Mouse (Mus musculus) heart, adult 2 months (tissue): Measurements from ENCODE around the gene Galnt9. TPM values are rescaled to one million over a fixed set of nuclear protein-coding genes. Genes with fewer than 3 reads are reported as not detected.

Experiments
- DNase-seq, 2 experiments: peaks; one replicate each; pipeline ENCODE4 v3.0.0; 2021
- H3K27ac ChIP-seq: fragments of 200-600 bp; 2 replicates; pipeline ENCODE4 v1.8.1; 2022
- H3K27me3 ChIP-seq: fragments of 200-500 bp; 2 replicates; pipeline ENCODE4 v1.6.1; 2012; ENCODE audit warnings: mild to moderate bottlenecking, low read length, inconsistent platforms, mixed read lengths; ENCODE audit not compliant: control insufficient read depth, insufficient read depth
- H3K36me3 ChIP-seq: fragments of 200-500 bp; 2 replicates; pipeline ENCODE4 v1.6.1; 2012; ENCODE audit warnings: low read length, inconsistent platforms; ENCODE audit not compliant: control insufficient read depth, insufficient read depth
- H3K4me1 ChIP-seq: fragments of 200-500 bp; 2 replicates; pipeline ENCODE4 v1.6.1; 2011; ENCODE audit warnings: low read length; ENCODE audit not compliant: control insufficient read depth, insufficient read depth
- H3K4me3 ChIP-seq: fragments of 200-600 bp; 2 replicates; pipeline ENCODE4 v1.8.1; 2022
- H3K79me2 ChIP-seq: fragments of 200-500 bp; replicated peaks from 2 replicates; pipeline ENCODE4 v1.6.1; 2012; ENCODE audit warnings: mild to moderate bottlenecking, inconsistent platforms, low read length, moderate library complexity, mixed read lengths; ENCODE audit not compliant: control insufficient read depth, insufficient read depth
- H3K9ac ChIP-seq: fragments of 200-500 bp; 2 replicates; pipeline ENCODE4 v1.6.1; 2012; ENCODE audit warnings: low read depth, mild to moderate bottlenecking, control low read depth, inconsistent platforms, low read length, mixed read lengths
- CTCF ChIP-seq: fragments of 200-600 bp; IDR thresholded peaks from 2 replicates; pipeline ENCODE4 v1.8.1; 2022; ENCODE audit warnings: antibody characterized with exemption, mild to moderate bottlenecking, moderate library complexity
- EP300 ChIP-seq: fragments of 200-500 bp; IDR thresholded peaks from 2 replicates; pipeline ENCODE4 v1.6.1; 2011; ENCODE audit warnings: low read depth, low read length, control low read depth; ENCODE audit not compliant: insufficient read depth
- POLR2A ChIP-seq: fragments of 200-500 bp; IDR thresholded peaks from 2 replicates; pipeline ENCODE4 v1.6.1; 2011; ENCODE audit warnings: mild to moderate bottlenecking, low read depth, low read length, control low read depth; ENCODE audit not compliant: insufficient read depth
- WGBS: fragments of 180-500 bp; shearing (Covaris S2); methylation state at CpG from one replicate; pipeline ENCODE4 v1.1.7; 2018; 5-methylcytosine and 5-hydroxymethylcytosine counted together
- intact Hi-C: fragments of 180-260 bp; cut with DNase I; formaldehyde crosslinking; loops from one replicate; pipeline ENCODE4 v1.15.1; 2025
- polyA plus RNA-seq: library from polyadenylated mRNA; depleted of rRNA; stranded (reverse); fragments of >200 nt; gene quantifications from 2 replicates; pipeline ENCODE4 v1.2.3, GENCODE M21; 2012
- total RNA-seq, 2 experiments: library from RNA; stranded (reverse); gene quantifications; 2 replicates each; pipeline ENCODE4 v1.2.3; 2021

Galnt9 gene
- total and polyA plus RNA-seq, 3 experiments: 0.20 TPM; not detected in 2

DNA sequence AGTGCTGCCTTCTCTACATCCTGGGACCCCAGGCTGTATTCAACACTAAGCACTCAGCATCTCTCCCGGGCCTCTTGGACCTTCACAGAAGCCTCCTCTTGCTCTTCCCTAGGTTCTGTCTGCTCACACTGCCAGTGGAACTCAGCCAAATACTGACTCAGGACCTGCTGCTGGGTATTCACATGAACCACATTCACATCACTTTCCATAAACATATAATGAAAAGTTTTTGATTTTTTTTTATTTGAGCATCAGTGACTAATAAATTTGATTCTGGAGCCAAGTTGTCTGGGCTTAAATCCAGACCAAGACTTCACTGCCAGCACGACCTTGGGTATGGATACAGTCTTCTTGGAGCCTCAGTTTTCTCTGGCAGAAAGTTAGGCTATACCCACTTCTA lies 3.2 kb upstream of the Galnt9 start:
- intact Hi-C loops: no loop called here
- no peak overlapping the region for H3K4me3 ChIP-seq
- no peak overlapping the region for H3K9ac ChIP-seq
- H3K27ac ChIP-seq: no peak overlapping the region
- no peaks in the 10 kb centered on the region for H3K36me3 ChIP-seq
- no peaks in the 10 kb centered on the region for H3K79me2 ChIP-seq
- peaks cover 7% of the 10 kb centered on the region for H3K27me3 ChIP-seq
- WGBS: 32% methylated on average over 2 of the region's 2 CpGs
- H3K4me1 ChIP-seq: no peaks in the 10 kb centered on the region
- DNase-seq: no peak
- no peak for TF ChIP-seq EP300
- TF ChIP-seq POLR2A: no peak
- TF ChIP-seq CTCF: no peak

DNA sequence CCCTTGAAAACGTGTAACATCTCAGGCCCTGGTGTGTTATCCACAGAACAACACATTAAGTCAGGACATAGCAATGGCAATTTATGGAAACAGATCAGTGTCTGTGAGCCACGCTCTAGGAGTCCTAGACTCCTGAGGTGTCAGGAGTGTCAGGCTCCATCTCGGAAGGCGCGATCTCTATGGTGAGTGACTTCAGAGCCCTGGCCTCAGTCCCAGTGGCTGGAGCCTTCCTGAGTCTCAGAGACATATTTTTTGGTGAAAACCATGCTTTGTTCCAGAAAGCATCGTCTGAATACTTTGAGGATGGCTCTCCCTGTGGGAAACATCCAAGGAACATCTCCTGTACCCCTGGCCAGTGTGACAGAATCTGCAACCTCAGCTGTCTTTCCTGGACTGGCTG lies 2.7 kb upstream of the Galnt9 start:
- TF ChIP-seq POLR2A: no peak
- no peak for TF ChIP-seq CTCF
- no peak for TF ChIP-seq EP300
- peaks cover 7% of the 10 kb centered on the region for H3K27me3 ChIP-seq
- no peak overlapping the region for H3K4me3 ChIP-seq
- no peak overlapping the region for H3K27ac ChIP-seq
- H3K4me1 ChIP-seq: no peaks in the 10 kb centered on the region
- 68% methylated on average over 6 of the region's 6 CpGs for WGBS
- H3K9ac ChIP-seq: no peak overlapping the region
- no peaks in the 10 kb centered on the region for H3K36me3 ChIP-seq
- intact Hi-C loops: no loop called here
- H3K79me2 ChIP-seq: no peaks in the 10 kb centered on the region
- no peak for DNase-seq

DNA sequence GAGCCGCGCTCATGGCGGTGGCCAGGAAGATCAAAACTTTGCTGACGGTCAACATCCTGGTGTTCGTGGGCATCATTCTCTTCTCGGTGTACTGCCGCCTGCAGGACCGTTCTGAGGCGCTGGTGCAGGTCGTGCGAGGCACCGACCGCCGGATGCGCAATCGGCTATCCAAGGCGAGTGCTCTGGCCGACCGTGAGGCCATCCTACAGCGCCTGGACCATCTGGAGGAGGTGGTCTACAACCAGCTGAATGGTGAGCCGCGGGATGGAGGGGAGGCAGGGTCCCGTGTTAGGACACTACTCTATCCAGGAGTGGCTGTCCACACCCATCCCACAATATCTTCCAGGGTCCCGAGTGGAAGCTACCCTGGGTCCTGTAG lies 525 bp downstream of the Galnt9 start:
- TF ChIP-seq CTCF (no peak), POLR2A (no peak), EP300 (no peak)
- Histone ChIP-seq H3K4me3 (no peak overlapping the region), H3K36me3 (no peaks in the 10 kb centered on the region), H3K9ac (no peak overlapping the region), H3K27ac (no peak overlapping the region), H3K4me1 (no peaks in the 10 kb centered on the region), H3K27me3 (peaks cover 7% of the 10 kb centered on the region), H3K79me2 (no peaks in the 10 kb centered on the region)
- DNase-seq: no peak
- 3% methylated on average over 24 of the region's 24 CpGs for WGBS
- intact Hi-C loops: no loop called here

DNA sequence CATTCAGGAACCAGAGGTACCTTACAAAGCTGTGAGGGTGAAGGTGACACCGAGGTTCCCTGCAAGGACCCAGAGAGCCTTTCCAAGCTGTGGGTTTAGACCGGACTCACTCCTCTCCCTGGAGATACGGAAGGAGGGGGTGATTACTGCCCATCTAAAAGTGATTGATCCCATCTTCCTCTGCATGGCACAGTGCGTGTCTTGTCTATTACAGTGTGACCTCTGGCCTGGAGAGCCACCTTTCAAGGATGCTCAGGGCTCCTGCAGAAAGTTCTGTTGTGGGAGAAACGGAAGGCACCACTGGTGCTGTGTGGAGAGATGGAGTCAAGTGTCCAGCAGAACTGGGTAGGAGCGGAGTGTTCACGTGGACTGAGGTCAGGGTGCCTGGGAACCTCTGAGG lies 1.2 kb downstream of the Galnt9 start:
- intact Hi-C loops: no loop called here
- WGBS: 71% methylated on average over 7 of the region's 7 CpGs
- Histone ChIP-seq H3K9ac (no peak overlapping the region), H3K4me3 (no peak overlapping the region), H3K36me3 (no peaks in the 10 kb centered on the region), H3K27me3 (peaks cover 7% of the 10 kb centered on the region), H3K27ac (no peak overlapping the region), H3K4me1 (no peaks in the 10 kb centered on the region), H3K79me2 (no peaks in the 10 kb centered on the region)
- no peak for DNase-seq
- TF ChIP-seq POLR2A (no peak), CTCF (no peak), EP300 (no peak)

DNA sequence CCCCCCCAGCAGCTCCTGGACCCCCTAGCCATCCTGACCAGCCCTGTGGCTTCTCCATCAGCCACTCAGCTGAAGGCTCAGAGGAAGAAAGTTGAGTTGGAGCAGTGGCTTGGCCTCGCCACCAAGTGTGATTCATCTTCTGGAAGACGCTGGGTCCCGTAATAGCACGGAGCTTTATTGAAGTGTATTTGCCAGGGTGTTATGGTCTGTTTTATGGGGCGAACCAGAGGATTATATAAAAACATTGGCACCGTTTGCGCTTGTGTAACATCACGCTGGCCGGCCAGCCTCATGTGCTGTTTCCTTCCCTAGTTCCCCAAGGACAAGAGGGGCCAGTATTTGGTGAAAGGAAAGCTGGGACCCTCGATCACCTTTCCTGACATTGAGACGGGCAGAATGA lies 2.0 kb downstream of the Galnt9 start:
- 71% methylated on average over 11 of the region's 11 CpGs for WGBS
- H3K4me3 ChIP-seq: no peak overlapping the region
- no peak for TF ChIP-seq POLR2A
- TF ChIP-seq EP300: no peak
- TF ChIP-seq CTCF: no peak
- no peaks in the 10 kb centered on the region for H3K4me1 ChIP-seq
- no peak overlapping the region for H3K27ac ChIP-seq
- H3K36me3 ChIP-seq: no peaks in the 10 kb centered on the region
- no peak for DNase-seq
- intact Hi-C loops: no loop called here
- no peak overlapping the region for H3K9ac ChIP-seq
- peaks cover 7% of the 10 kb centered on the region for H3K27me3 ChIP-seq
- H3K79me2 ChIP-seq: no peaks in the 10 kb centered on the region

DNA sequence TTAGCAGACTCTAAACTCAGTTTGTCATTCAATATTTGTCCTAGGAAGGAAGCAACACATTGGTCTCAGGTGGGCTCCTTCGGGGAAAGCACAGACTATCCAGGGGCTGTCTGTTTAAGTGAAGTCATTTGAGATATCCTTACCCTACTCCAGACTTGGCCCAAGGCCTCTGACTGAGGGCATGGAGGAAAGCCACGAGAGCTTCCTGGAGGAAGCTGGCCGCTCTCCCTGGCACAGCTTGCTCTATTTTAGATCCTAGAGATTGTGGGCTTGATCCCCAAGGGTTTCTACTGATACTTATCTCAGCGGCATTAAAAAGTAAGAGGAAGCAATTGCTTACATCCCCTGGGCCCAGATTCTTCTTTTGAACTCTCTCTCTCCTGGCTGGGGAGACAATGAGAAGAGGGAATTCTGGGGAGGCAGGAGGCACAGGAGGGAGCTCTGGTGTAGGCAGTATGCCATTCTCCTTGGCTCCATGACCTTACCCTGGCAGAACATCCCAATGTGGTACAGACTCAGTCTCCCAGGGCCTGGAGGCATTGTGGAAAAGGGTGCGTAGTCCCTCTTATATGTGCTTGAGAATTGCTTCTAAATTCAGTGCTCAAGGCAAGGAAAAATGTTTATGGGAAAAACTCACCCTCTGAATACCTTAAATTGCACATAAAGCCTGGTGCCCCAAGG lies 2.7 kb downstream of the Galnt9 start:
- 51% methylated on average over 5 of the region's 5 CpGs for WGBS
- intact Hi-C loops: no loop called here
- Histone ChIP-seq H3K27me3 (peaks cover 7% of the 10 kb centered on the region), H3K4me1 (no peaks in the 10 kb centered on the region), H3K27ac (no peak overlapping the region), H3K9ac (no peak overlapping the region), H3K4me3 (no peak overlapping the region), H3K79me2 (no peaks in the 10 kb centered on the region), H3K36me3 (no peaks in the 10 kb centered on the region)
- DNase-seq: no peak
- TF ChIP-seq POLR2A (no peak), EP300 (no peak), CTCF (no peak)
